Mouse (Mus musculus) liver, embryonic 14.5 days (tissue): Measurements from ENCODE around the gene 1700029P11Rik.
A peak's percentile ranks its signal among the peaks of the same experiment; 100 is the strongest.

ENCODE experiments used
- CTCF ChIP-seq: IDR thresholded peaks from 2 replicates; pipeline ENCODE4 v1.5.1; 2016; ENCODE audit warnings: antibody characterized with exemption, low read depth, control low read depth
- EP300 ChIP-seq: IDR thresholded peaks from 2 replicates; pipeline ENCODE4 v1.6.1; 2016; ENCODE audit warnings: antibody characterized with exemption, low read depth

- TF ChIP-seq CTCF (peak; percentile 32; the same call in 1 of the 2 replicates), EP300 (no peak)
Observed at GRCm38 (mm10) chr15:81936679-81937078, 43.7 kb upstream of the 1700029P11Rik start, which contains the start of gene Csdc2.
